In genomic region chr2:34818492-34818891, GRCm38 (mm10) we compare ENCODE assay signal across 37 mouse cellular contexts. TPM values are rescaled to one million over a fixed set of nuclear protein-coding genes. Genes with fewer than 3 reads are reported as not detected.
"Had no signal": no experiment of that assay in that cellular context is flagged by ENCODE, and none has a peak within 500 bp of the region (broad histone marks: within the 10 kb centered on the region; RNA-seq: fewer than 3 reads in every experiment).

No protein-coding gene starts in this region.

- H3K4me3 ChIP-seq: gastrocnemius, adult 2 months; heart, adult 2 months; heart, embryonic 10.5 days; heart, embryonic 12.5 days; hindbrain, embryonic 10.5 days; hindbrain, embryonic 12.5 days; hindbrain, embryonic 15.5 days; layer of hippocampus, adult 2 months; left cerebral cortex, adult 2 months; limb, embryonic 13.5 days; limb, embryonic 15.5 days; liver, embryonic 12.5 days had no signal

- H3K9me3 ChIP-seq: heart, embryonic 10.5 days; heart, embryonic 12.5 days; hindbrain, embryonic 10.5 days; hindbrain, embryonic 12.5 days; hindbrain, embryonic 15.5 days; limb, embryonic 13.5 days; limb, embryonic 15.5 days; liver, embryonic 12.5 days had no signal

- ATAC-seq: inflammation-experienced regulatory T-cells, adult 6 months; intestine, embryonic 16.5 days; liver, embryonic 12.5 days had no signal

- H3K27me3 ChIP-seq: heart, embryonic 12.5 days; hindbrain, embryonic 12.5 days; hindbrain, embryonic 15.5 days; limb, embryonic 13.5 days; limb, embryonic 15.5 days; liver, embryonic 12.5 days had no signal

- H3K4me1 ChIP-seq: heart, embryonic 10.5 days; heart, embryonic 12.5 days; hindbrain, embryonic 10.5 days; hindbrain, embryonic 12.5 days; limb, embryonic 13.5 days; limb, embryonic 15.5 days had no signal

- H3K4me2 ChIP-seq: heart, embryonic 12.5 days; hindbrain, embryonic 12.5 days; hindbrain, embryonic 15.5 days; limb, embryonic 13.5 days; limb, embryonic 15.5 days; liver, embryonic 12.5 days had no signal

- H3K9ac ChIP-seq: heart, embryonic 12.5 days; hindbrain, embryonic 12.5 days; hindbrain, embryonic 15.5 days; limb, embryonic 13.5 days; limb, embryonic 15.5 days; liver, embryonic 12.5 days; liver, embryonic 14.5 days had no signal

- H3K27ac ChIP-seq: gastrocnemius, adult 2 months; heart, adult 2 months; heart, embryonic 10.5 days; hindbrain, embryonic 10.5 days; hindbrain, embryonic 12.5 days; hindbrain, embryonic 15.5 days; layer of hippocampus, adult 2 months; left cerebral cortex, adult 2 months; limb, embryonic 13.5 days; limb, embryonic 15.5 days; liver, embryonic 12.5 days; liver, embryonic 14.5 days had no signal

- DNase-seq: gastrocnemius, adult 2 months; gastrocnemius, postnatal 10 days; gastrocnemius, postnatal 25 days; heart, adult 2 months; heart, postnatal 10 days; heart, postnatal 4 days; kidney, adult 18-20 months; kidney, adult 8-10 months; kidney, postnatal 10 days; kidney, postnatal 25 days; kidney, postnatal 4 days; left cerebral cortex, postnatal 4 days had no signal

RNA-seq across cellular contexts. Expression of gene Gm34653, which starts 14.3 kb away (rescaled TPM):
- total RNA-seq: gastrocnemius, postnatal 10 days; granulocyte monocyte progenitor cell, adult 5-6 weeks; heart, adult 2 months; heart, postnatal 10 days; heart, postnatal 25 days; heart, postnatal 4 days; layer of hippocampus, adult 2 months; layer of hippocampus, postnatal 10 days; layer of hippocampus, postnatal 25 days; left cerebral cortex, postnatal 14 days; left cerebral cortex, postnatal 4 days had no signal
- polyA plus RNA-seq: frontal cortex, adult 2 months; heart, adult 2 months; heart, embryonic 10.5 days; heart, embryonic 12.5 days; heart, embryonic 14.5 days; heart, embryonic 16.5 days; hindbrain, embryonic 10.5 days; hindbrain, embryonic 12.5 days; hindbrain, embryonic 15.5 days; inflammation-experienced regulatory T-cells, adult 6 months; intestine, embryonic 16.5 days; kidney, embryonic 14.5 days; kidney, embryonic 16.5 days; limb, embryonic 11.5 days; limb, embryonic 15.5 days; liver, adult 2 months; liver, embryonic 14.5 days had no signal

RNA-seq across cellular contexts. Expression of gene Cutal, which starts 55.7 kb away (rescaled TPM):
- total RNA-seq: granulocyte monocyte progenitor cell, adult 5-6 weeks had no signal
- polyA plus RNA-seq: heart, embryonic 12.5 days; hindbrain, embryonic 10.5 days; inflammation-experienced regulatory T-cells, adult 6 months; limb, embryonic 11.5 days had no signal
